Mouse (Mus musculus): ENCODE results near the gene Tmem255b. TPM values are rescaled to one million over a fixed set of nuclear protein-coding genes. Genes with fewer than 3 reads are reported as not detected.

Tmem255b gene
- polyA plus RNA-seq (2016; fragmentation: Nextera tagmentation; extraction: Ambion mirVana) = not detected in 2 replicates

- peaks cover 30% of the 10 kb centered on the region for H3K27me3 ChIP-seq
- H3K4me1 ChIP-seq = peaks cover 9% of the 10 kb centered on the region; the same call in 1 of the 2 replicates
- H3K36me3 ChIP-seq = no peaks in the 10 kb centered on the region
- ATAC-seq (ENCODE audit: low FRiP score, low read depth) = no peak
- no peak within 1 kb of the TSS for H3K4me3 ChIP-seq
- H3K4me2 ChIP-seq (replicated peaks) = 0 out of 2 replicates have a peak within 1 kb of the TSS, but pooled peaks have one; percentile 1
- H3K27ac ChIP-seq (replicated peaks) = no peak within 1 kb of the TSS
- WGBS = 18% methylated on average over 10 of the region's 10 CpGs
- no peak within 1 kb of the TSS for H3K9ac ChIP-seq (replicated peaks)
- H3K9me3 ChIP-seq = no peaks in the 10 kb centered on the region
Measured at GRCm38 (mm10) chr8:13434889-13435288, at the start of gene Tmem255b. TSS of gene Tmem255b (plus strand) at chr8:13435189.

GRCm38 (mm10) chr8:13386366-13386765 lies 48.6 kb upstream of the Tmem255b start:
- no peaks in the 10 kb centered on the region for H3K9me3 ChIP-seq
- WGBS = 81% methylated on average over 13 of the region's 13 CpGs
- H3K4me1 ChIP-seq = no peaks in the 10 kb centered on the region
- H3K4me2 ChIP-seq (replicated peaks) = no peak overlapping the region
- no peak overlapping the region for H3K27ac ChIP-seq (replicated peaks)
- no peak for ATAC-seq (ENCODE audit: low FRiP score, low read depth)
- 0 out of 2 replicates have a peak, but pooled peaks cover 1% of the 10 kb centered on the region for H3K36me3 ChIP-seq
- H3K4me3 ChIP-seq = no peak overlapping the region
- no peak overlapping the region for H3K9ac ChIP-seq (replicated peaks)
- H3K27me3 ChIP-seq = no peaks in the 10 kb centered on the region

GRCm38 (mm10) chr8:13387728-13388127 lies 47.3 kb upstream of the Tmem255b start:
- H3K36me3 ChIP-seq = no peaks in the 10 kb centered on the region
- H3K4me2 ChIP-seq (replicated peaks) = no peak overlapping the region
- no peak overlapping the region for H3K27ac ChIP-seq (replicated peaks)
- no peak for ATAC-seq (ENCODE audit: low FRiP score, low read depth)
- H3K9ac ChIP-seq (replicated peaks) = no peak overlapping the region
- H3K4me1 ChIP-seq = no peaks in the 10 kb centered on the region
- H3K9me3 ChIP-seq = no peaks in the 10 kb centered on the region
- 86% methylated on average over 8 of the region's 8 CpGs for WGBS
- H3K27me3 ChIP-seq = no peaks in the 10 kb centered on the region
- H3K4me3 ChIP-seq = no peak overlapping the region

- H3K4me3 ChIP-seq = no peak overlapping the region
- H3K4me1 ChIP-seq = no peaks in the 10 kb centered on the region
- H3K27ac ChIP-seq (replicated peaks) = no peak overlapping the region
- H3K9ac ChIP-seq (replicated peaks) = no peak overlapping the region
- ATAC-seq (ENCODE audit: low FRiP score, low read depth) = no peak
- H3K27me3 ChIP-seq = no peaks in the 10 kb centered on the region
- 82% methylated on average over 2 of the region's 2 CpGs for WGBS
- no peak overlapping the region for H3K4me2 ChIP-seq (replicated peaks)
- no peaks in the 10 kb centered on the region for H3K9me3 ChIP-seq
- no peaks in the 10 kb centered on the region for H3K36me3 ChIP-seq
Measured at GRCm38 (mm10) chr8:13388744-13389143, 46.2 kb upstream of the Tmem255b start.

GRCm38 (mm10) chr8:13393869-13394268 lies 41.1 kb upstream of the Tmem255b start:
- ATAC-seq (ENCODE audit: low FRiP score, low read depth) = no peak
- no peaks in the 10 kb centered on the region for H3K9me3 ChIP-seq
- no peaks in the 10 kb centered on the region for H3K27me3 ChIP-seq
- 92% methylated on average over 7 of the region's 7 CpGs for WGBS
- H3K4me1 ChIP-seq = no peaks in the 10 kb centered on the region
- H3K9ac ChIP-seq (replicated peaks) = no peak overlapping the region
- H3K27ac ChIP-seq (replicated peaks) = no peak overlapping the region
- H3K36me3 ChIP-seq = no peaks in the 10 kb centered on the region
- H3K4me3 ChIP-seq = no peak overlapping the region
- H3K4me2 ChIP-seq (replicated peaks) = no peak overlapping the region

- 81% methylated on average over 5 of the region's 5 CpGs for WGBS
- H3K36me3 ChIP-seq = no peaks in the 10 kb centered on the region
Measured at GRCm38 (mm10) chr8:13396725-13397124, 38.3 kb upstream of the Tmem255b start, which contains the start of gene Atp4b. TSS of gene Atp4b (minus strand) at chr8:13396825.

GRCm38 (mm10) chr8:13403517-13403916 lies 31.5 kb upstream of the Tmem255b start:
- Histone ChIP-seq H3K27me3 (no peaks in the 10 kb centered on the region), H3K36me3 (no peaks in the 10 kb centered on the region), H3K4me2 (replicated peaks) (no peak overlapping the region), H3K9ac (replicated peaks) (no peak overlapping the region), H3K27ac (replicated peaks) (no peak overlapping the region), H3K4me3 (no peak overlapping the region), H3K9me3 (no peaks in the 10 kb centered on the region), H3K4me1 (no peaks in the 10 kb centered on the region)
- 79% methylated on average over 6 of the region's 6 CpGs for WGBS
- no peak for ATAC-seq (ENCODE audit: low FRiP score, low read depth)

More at GRCm38 (mm10) chr8:13396725-13397124, 38.3 kb upstream of the Tmem255b start, which contains the start of gene Atp4b:
- Histone ChIP-seq H3K4me2 (replicated peaks) (no peak within 1 kb of the TSS), H3K4me1 (no peaks in the 10 kb centered on the region), H3K4me3 (no peak within 1 kb of the TSS), H3K27me3 (no peaks in the 10 kb centered on the region), H3K9ac (replicated peaks) (no peak within 1 kb of the TSS), H3K9me3 (no peaks in the 10 kb centered on the region), H3K27ac (replicated peaks) (no peak within 1 kb of the TSS)
- no peak for ATAC-seq (ENCODE audit: low FRiP score, low read depth)

- ATAC-seq (ENCODE audit: low FRiP score, low read depth) = no peak; the same call in 1 of the 2 replicates
- WGBS = 81% methylated on average over 5 of the region's 5 CpGs
- Histone ChIP-seq H3K9me3 (no peaks in the 10 kb centered on the region), H3K9ac (replicated peaks) (no peak within 1 kb of the TSS), H3K36me3 (no peaks in the 10 kb centered on the region), H3K27me3 (no peaks in the 10 kb centered on the region), H3K4me3 (no peak within 1 kb of the TSS), H3K27ac (replicated peaks) (no peak within 1 kb of the TSS), H3K4me2 (replicated peaks) (no peak within 1 kb of the TSS), H3K4me1 (no peaks in the 10 kb centered on the region)
Measured at GRCm38 (mm10) chr8:13404666-13405131, 30.3 kb upstream of the Tmem255b start, which contains the start of gene Grk1. TSS of gene Grk1 (plus strand) at chr8:13405081.

GRCm38 (mm10) chr8:13406011-13406410 lies 29.0 kb upstream of the Tmem255b start:
- Histone ChIP-seq H3K9me3 (no peaks in the 10 kb centered on the region), H3K27me3 (no peaks in the 10 kb centered on the region), H3K9ac (replicated peaks) (no peak overlapping the region), H3K27ac (replicated peaks) (no peak overlapping the region), H3K4me3 (no peak overlapping the region), H3K36me3 (no peaks in the 10 kb centered on the region), H3K4me2 (replicated peaks) (no peak overlapping the region), H3K4me1 (no peaks in the 10 kb centered on the region)
- WGBS = 70% methylated on average over 5 of the region's 5 CpGs
- ATAC-seq (ENCODE audit: low FRiP score, low read depth) = no peak

GRCm38 (mm10) chr8:13411597-13411996 lies 23.4 kb upstream of the Tmem255b start:
- Histone ChIP-seq H3K4me3 (no peak overlapping the region), H3K27ac (replicated peaks) (no peak overlapping the region), H3K36me3 (no peaks in the 10 kb centered on the region), H3K9ac (replicated peaks) (no peak overlapping the region), H3K9me3 (no peaks in the 10 kb centered on the region), H3K4me2 (replicated peaks) (no peak overlapping the region), H3K27me3 (no peaks in the 10 kb centered on the region), H3K4me1 (no peaks in the 10 kb centered on the region)
- 31% methylated on average over 6 of the region's 6 CpGs for WGBS
- no peak for ATAC-seq (ENCODE audit: low FRiP score, low read depth)

- H3K4me3 ChIP-seq = no peak overlapping the region
- H3K36me3 ChIP-seq = no peaks in the 10 kb centered on the region
- no peaks in the 10 kb centered on the region for H3K9me3 ChIP-seq
- no peak overlapping the region for H3K4me2 ChIP-seq (replicated peaks)
- no peaks in the 10 kb centered on the region for H3K4me1 ChIP-seq
- H3K27me3 ChIP-seq = no peaks in the 10 kb centered on the region
- ATAC-seq (ENCODE audit: low FRiP score, low read depth) = peak; percentile 23; the same call in 1 of the 2 replicates
- 65% methylated on average over 13 of the region's 13 CpGs for WGBS
- no peak overlapping the region for H3K27ac ChIP-seq (replicated peaks)
- no peak overlapping the region for H3K9ac ChIP-seq (replicated peaks)
Measured at GRCm38 (mm10) chr8:13412891-13413558, 22.0 kb upstream of the Tmem255b start.

GRCm38 (mm10) chr8:13413823-13414390 lies 21.1 kb upstream of the Tmem255b start:
- H3K27ac ChIP-seq (replicated peaks) = no peak overlapping the region
- ATAC-seq (ENCODE audit: low FRiP score, low read depth) = no peak
- H3K9ac ChIP-seq (replicated peaks) = no peak overlapping the region
- WGBS = 57% methylated on average over 12 of the region's 12 CpGs
- no peaks in the 10 kb centered on the region for H3K4me1 ChIP-seq
- H3K36me3 ChIP-seq = no peaks in the 10 kb centered on the region
- H3K4me3 ChIP-seq = no peak overlapping the region
- H3K4me2 ChIP-seq (replicated peaks) = no peak overlapping the region
- H3K9me3 ChIP-seq = no peaks in the 10 kb centered on the region
- H3K27me3 ChIP-seq = no peaks in the 10 kb centered on the region

Measured in midbrain, embryonic 12.5 days (tissue).